Mouse (Mus musculus) NIH3T3 (cell line): ENCODE measurements at regions not wholly inside any gene's neighbourhood (a gene's known extent, or its start where the extent isn't known, plus 50 kb on each side); places are given as distances from the start of the nearest gene placed in this dataset.

Experiments
- DNase-seq: peaks from one replicate; pipeline ENCODE4 v3.0.0-alpha.2; 2012; ENCODE audit warnings: low read depth

DNA sequence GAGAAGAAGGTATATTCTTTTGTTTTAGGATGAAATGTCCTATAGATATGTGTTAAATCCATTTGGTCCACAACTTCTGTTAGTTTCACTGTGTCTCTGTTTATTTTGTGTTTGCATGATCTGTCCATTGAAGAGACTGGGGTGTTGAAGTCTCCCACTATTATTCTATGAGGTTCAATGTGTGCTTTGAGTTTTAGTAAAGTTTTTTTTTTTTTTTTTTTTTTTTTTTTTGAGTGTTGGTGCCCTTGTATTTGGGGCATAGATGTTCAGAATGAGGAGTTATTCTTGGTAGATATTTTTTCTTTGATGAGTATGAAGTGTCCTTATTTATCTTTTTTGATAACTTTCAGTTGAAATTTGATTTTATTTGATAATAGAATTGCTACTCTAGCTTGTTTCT lies 301.4 kb upstream of the Tet2 start:
- DNase-seq: no peak

DNA sequence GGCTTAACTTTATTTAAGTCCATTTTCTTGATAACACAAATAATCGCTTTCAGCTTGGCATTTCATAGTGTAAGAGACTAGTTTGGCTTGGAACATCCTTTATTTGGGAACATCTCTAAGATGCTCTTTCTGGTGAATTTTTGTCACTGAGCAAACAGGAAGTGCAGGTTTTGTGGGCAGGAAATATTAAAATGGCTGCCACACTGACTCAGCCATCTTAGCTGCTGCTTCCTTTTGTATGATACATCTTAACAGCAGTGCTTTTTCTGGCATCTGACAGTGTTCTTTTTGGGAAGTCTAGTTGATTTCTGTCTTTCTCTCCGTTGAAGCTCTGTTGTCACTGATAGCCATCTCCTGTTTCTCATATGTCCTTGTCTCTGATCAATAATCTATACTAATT lies 329.4 kb upstream of the Tet2 start:
- DNase-seq: no peak

DNA sequence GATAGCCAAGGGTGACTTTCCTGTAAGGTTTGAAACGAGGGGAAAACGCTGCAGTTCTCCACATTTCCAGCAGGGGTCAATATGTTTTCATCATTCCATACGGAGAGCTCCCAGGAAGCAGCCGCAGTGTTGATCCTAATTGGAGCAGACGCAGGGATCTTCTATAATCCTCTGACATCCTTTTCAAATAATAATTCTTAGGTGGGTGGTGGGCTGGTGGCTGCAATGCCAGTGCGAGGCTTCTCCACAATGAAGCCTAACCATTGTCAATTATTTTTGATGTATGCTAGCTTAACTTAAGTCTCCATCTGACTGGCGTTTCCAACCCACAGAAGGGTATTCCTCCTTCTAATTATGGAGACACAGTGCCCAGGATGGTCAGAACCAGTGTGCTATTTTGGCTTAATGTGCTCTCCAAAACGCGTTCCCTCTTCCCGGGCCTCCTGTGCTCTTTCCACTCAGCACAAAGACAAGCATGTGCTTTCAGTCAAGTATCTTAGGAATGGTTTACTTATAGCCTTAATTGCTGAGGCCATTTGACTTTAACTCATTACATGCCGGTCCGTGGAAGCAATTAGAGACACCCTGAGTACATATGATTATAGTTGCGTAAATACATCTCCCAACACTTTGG lies 331.6 kb upstream of the Tet2 start:
- peak; percentile 87 for DNase-seq

DNA sequence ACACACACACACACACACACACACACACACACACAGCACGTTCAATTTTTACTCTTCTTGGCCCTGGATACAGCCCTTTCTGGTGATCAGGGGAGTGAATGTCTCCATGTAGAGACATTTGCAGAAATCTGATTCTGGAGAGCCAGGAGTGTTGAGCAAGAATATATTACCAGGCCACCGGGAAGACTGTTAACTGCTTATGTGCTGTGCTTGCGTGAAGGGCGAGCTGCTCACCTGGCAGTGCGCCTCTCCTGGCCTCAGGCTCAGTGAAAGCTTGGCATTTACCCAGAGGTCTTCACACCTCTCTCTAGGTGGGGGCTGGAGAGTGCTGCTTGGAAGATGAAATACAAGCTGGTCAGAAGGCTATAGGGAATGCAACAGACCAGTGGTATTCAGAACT lies 332.4 kb upstream of the Tet2 start:
- peak; percentile 37 for DNase-seq

DNA sequence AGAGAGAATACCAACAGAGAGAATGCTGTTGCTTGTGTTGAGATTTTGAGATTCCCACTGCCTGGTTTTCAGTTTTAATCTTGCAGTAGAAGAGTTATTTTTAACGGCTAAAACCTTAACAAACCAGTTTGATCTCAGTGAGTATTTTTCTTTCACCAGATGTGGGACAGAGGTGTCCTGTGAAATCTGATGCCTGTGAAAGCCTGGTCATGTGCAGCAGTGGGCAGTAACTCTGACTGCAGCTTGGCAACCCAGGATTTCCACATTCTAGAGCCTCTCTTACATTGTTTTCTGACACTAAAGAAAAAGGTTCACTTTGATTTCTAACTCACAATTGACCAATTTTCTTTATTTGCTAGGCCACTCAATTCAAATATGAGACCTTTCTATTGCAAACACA lies 335.7 kb upstream of the Tet2 start:
- DNase-seq: peak; percentile 23

DNA sequence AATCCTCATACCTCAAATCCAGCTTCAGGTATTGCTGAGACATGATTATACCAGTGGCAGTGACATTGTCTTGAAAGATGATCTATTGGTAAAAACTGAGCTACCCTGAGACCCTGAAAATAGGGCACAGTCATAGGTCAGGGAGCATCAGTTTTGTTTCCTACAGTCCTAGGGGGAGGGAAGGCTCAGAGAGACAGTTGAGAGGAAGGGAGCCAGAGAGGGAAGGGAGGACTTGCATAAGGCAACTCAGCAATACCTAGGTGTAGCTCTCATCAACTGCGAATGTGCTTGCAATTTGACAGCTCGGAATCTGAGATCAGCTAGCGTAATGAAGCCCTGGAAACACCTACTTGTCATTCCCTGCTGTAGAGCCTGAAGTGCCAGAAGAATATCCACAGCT lies 334.4 kb upstream of the Cxxc4 start:
- DNase-seq: no peak

DNA sequence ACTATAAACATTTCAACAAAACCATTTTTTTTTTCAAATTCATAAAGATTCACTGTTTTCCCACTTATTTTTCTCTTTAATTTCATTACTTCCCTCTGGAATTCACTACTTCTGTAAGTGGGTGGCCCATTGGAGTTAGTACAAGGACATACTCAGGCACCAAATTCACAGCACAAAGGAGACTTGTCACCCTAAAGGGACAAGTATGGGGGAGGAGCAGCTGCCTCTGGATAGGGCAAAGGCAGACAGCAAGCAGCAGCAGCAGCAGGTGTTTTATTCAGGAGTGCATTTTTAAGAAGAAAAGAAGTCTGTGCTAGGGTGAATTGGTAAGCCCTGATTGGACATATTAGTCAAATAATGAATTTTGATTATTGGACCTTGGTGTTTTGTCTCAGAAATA lies 314.1 kb upstream of the Cxxc4 start:
- no peak for DNase-seq

DNA sequence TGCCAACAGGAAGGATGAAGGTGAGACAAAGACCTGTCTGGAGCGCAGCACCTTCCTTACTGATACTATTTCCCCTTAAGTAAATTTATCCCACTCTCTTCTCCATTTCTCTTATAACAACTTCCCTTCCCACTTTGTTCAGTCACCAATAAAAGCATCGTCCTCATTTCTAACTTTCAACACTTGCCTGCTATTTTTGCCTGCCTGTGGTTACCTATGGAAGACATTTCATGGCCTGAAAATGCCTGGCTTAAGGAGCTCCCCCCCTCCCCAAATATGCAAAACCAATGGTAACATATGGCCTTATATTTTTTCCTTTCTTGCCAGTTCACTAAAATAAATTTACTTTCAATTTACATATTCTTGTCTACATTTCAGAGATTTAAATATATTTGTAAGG lies 271.0 kb upstream of the Cxxc4 start:
- DNase-seq: no peak

DNA sequence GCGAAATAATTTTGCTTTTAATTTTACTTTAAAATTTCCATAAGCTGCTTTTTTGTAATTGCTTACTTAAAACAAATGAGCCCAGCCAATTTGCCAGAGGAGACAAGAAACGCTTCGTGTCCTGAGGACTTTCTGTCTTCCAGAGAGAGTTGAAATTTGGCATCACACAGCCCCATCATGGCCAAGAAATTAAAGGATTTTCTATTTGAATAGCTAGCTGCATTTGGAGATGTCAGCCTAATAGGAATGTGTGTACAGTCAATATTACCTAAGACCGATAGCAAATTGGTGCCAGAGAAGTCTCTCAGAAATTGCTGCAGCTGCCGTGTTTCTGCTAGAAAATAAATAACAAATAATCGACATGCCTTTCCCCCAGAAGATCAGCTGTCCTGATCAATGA lies 268.1 kb upstream of the Cxxc4 start:
- DNase-seq: no peak

DNA sequence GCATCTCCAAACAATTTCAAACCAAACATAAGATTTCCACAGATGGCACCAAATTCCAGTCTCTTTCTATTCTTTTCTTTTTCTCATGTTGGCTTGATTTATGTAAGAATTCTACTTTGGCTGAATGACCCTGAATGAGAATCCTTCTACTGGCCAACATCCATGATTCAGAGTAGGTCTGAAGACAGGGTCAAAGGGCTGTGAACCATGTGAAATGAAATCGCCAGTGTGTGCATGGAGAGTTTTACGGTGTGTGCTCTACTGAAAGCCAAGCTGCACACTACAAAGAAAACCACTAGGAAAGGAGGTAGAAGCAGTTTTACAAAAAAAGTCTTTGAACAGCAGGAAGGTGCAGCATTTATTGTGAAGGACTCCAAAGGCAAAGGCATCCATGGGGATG lies 263.5 kb upstream of the Cxxc4 start:
- DNase-seq: no peak

DNA sequence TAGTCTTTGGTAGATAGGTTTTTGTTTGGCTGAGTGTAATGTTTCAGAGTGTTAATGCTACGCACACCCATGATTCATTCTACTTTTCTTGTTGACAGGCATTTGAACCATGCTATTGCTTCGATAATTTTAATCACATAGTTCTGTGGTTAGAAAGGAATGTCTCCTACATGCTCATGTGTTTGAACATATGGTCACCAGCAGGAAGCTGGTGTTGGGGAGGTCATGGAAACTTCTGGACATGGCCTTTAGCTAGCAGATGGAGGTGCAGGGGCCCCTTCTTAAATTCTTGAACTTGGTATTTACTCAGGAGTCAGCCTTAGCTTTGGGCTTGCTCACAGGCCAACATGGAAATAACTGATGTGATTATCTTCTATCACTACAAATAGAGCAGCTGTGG lies 248.6 kb upstream of the Cxxc4 start:
- DNase-seq: peak; percentile 56

DNA sequence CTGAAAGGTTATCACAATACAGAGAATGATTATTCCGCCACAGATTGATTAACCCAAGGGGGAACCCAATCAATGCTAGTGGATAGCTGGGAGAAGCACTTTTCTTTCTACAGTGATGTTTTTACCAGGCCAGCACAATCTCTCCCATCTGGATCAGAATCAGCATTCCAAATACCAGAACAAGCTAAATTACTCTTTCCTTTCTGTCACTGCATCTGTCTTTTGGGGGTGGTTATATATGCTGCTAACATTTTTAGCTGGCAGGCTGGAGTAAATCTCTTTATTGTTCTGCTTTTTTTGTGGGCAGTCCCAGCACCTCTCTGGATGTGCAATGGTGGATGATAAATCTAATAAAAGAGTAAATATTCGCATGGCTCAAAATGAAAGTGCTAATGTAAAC lies 242.3 kb upstream of the Cxxc4 start:
- no peak for DNase-seq

DNA sequence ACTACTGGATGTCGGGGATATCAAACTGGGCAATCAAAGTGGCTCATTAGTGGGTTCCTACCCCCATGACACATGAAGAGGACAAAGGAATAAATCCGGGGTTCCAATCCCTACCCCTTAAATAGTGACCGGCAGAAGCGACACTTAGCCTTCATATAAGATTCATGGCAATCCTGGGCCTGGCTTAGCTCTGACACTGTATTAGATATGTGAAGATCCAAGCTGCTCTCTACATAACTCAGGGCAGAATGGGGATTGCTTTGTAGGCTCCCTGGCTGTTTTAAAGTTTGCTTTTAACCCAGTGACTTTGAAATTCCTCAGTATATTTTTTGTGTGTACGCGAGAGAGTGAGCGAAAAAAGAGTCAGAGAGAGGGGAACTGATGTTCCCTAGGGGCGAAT lies 236.3 kb upstream of the Cxxc4 start:
- DNase-seq: no peak

DNA sequence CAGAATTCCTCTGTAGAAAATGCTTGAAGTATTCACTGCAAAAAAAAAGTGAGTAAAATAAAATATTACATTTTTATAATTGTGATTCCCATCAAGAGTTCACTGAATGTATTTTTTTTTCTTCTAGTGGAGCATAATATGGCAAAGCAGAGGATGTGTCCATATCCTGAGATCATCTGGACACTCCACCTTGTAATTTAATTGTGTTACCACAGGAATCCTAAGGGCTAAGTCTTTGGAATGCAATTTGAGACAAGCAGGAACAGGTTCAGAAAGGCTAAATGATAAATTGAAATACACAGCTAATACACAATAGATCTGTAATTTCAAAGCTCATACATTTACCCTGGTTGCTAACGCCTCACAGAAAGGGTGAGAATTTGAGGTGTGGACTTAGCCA lies 235.7 kb upstream of the Cxxc4 start:
- DNase-seq: no peak

DNA sequence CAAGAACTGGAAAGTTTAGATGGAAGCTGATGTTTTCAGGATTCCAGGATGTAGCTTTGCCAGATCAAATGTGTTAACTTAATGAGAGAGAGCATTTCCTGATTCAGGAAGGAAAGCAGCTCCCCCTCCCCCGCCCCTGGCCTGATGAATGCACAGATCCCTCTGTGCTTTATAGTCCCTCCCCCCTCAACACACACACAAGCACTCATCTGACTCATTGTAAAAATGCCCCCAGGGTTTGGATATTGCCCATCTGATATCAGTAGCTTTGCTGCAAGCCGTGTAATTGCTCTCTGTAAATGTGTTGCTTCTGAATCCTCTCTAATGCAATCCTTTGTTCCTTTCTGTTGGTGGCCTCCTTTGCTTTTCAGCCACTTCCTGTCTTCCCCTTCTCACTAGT lies 221.5 kb upstream of the Cxxc4 start:
- peak; percentile 80 for DNase-seq

DNA sequence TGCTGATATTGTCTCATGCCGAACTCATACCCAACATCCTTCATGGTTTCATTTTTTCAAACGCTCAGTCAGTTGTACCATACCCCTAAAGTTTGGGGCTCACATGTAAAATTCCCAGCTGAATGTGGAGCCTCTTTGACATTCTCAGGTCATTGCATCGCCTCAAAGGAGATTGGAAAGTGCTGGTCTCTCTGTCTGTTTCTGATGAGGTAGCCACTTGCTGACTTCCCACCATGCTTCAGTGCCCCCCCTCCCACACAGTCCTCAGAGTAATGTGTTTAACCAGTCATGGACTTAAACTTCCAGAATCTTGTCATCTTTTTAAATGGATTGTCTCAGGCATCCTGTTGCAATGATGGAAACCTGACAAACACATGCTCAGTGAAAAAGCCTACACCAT lies 220.9 kb upstream of the Cxxc4 start:
- no peak for DNase-seq

DNA sequence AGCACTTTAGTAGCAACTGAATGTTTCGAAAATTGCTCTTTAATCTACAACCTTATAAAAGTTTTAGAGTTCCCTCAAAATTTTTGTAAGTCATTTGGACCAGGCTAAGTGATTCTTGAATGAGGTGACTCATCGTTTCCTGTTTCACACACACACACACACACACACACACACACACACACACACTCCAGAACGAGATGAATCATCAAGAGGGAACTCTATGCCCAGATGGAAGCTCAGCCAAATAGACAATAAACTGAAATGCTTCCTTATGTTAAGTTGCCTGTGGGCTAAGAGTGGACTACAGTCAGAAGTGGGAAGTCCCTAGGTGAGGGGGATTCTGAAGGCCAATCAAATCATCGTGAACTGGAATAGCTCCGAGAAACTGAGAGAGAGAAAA lies 202.4 kb upstream of the Cxxc4 start:
- peak; percentile 90 for DNase-seq

DNA sequence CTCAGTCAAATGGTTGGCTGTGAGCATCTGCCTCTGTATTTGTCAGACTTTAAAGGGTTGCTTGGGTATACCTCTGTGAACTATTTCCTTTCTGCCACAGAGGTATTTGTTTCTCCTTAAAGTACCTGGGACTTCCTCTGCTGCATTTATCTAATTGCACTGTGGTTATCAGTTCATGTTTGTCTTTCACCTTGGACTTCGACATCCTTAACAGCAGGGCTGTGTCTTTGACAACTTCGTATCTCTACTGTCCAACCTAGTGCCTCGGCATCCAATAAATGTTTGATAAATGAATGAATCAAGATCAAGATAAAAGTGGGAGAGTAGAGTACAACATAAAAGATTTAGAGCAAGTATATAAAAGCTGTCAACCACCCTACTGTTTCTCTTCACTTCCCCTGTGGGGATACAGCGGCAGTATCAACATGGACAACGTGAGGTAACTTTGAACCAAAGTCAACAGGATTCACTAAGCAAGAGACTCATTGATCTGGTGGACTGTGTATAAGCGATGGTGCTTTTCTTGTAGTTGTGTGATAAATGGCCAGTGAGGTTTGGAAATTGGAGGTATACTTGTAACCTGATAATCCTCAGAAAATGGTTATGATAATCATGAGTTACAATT lies 199.9 kb upstream of the Cxxc4 start:
- DNase-seq: no peak

DNA sequence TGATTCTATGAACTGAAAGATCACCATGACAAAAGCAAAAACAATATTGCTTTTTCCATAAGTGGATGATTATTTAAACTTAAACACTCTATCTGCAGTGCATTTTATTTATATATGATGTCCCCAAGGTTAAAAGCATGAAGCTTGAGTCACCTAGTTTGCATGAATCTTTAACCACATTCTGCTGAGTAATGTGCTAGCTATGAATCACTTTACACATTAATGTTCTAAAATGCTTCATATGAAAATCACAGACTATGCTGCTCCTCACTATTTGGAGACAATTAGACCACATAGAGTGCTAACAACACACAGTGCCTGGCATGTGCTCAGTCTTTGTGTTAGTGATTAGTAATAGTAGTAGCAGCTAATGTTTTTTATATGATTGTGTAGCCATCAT lies 185.6 kb upstream of the Cxxc4 start:
- DNase-seq: peak; percentile 67

DNA sequence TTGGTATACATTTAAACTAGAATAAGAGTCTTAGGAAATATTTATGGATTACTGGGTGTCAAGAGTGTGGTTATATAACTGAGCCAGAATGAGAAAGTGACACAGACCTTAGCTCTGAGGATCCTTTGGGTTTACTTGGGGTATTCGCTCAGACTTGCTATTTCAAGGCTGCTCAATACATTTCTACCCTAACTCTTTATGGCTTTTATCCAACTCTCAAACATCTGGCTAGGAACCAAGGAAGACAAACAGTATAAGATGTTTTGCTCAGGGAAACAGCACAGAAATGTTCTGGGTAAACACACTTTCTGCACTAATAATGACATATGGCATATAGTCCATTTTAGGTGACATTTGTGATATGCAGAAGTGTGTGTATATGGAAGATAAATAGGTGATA lies 153.8 kb upstream of the Cxxc4 start:
- peak; percentile 28 for DNase-seq

DNA sequence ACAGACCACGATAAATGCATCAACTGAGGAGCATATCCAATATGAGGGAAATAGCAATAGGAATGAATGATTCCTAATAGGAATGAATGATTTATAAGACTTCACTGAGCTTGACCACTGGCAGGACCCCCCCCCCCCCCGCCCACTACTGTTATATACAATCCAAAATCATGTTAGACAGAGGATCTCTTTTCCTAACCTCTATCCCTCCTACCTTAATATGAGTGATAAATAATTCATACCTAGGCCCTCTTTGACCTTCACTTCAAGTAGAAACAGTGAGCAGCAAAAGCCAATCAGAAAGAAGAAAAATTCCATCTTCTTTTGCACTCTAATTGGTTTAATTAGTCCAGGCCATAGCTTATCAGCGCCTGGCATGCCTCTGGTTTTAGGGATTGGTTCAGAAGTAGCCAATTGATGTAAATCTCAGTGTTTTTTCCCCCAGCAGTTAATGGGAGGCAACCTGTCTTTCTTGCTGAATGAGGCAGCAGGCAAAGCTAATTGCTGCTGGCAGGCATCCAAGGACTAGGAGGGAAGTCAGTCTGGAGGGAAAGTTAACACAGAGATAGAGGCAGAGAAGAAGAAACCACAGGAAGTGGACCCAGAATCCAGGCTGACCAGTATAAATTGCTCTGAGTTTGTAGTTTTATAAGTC lies 136.7 kb upstream of the Cxxc4 start:
- DNase-seq: peak; percentile 68

DNA sequence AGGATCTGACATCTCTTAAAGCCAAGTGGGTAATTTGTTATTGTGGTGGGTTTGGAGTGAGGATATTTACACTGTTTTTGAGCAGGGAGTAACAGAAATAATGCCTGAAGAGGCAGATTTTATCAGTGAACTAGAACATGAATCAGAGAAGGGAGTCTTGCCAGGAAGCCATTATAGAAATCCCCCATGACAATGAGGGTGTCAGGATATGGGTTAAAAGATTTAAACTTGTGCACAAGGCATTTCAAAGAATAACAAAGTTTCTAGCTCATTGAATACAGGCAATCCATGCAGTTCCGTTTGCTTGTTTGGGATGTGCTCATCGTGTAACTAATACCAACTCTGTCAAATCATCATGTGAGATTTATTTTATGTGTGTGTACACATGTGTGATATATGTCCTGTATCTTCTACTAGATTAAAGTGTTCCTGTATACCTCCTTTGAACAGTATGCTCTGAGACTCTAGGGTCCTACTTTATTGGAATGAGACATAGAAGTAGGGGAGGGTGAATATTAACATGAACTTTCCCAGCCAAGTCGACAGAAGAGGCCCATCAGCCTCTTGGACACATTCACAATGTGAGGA lies 134.0 kb upstream of the Cxxc4 start:
- DNase-seq: peak; percentile 60

DNA sequence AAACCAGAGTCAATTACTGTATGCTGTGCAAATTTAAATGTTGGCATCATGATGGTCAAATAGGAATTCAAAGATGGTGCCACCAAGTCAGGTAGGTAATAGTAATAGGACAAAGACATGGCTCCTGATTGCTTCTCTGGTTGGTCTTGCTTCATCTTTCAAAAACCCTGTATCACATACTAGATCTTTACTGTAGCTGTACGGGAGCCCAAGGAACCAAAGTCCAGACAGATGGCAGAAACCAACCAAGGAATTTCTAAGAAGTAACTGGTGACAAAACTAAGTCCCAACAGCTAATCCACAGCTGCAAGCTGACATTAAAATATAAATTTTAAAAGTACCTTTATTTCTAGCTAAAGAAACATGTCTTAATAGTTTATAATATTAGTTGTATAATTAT lies 131.7 kb upstream of the Cxxc4 start:
- DNase-seq: no peak

DNA sequence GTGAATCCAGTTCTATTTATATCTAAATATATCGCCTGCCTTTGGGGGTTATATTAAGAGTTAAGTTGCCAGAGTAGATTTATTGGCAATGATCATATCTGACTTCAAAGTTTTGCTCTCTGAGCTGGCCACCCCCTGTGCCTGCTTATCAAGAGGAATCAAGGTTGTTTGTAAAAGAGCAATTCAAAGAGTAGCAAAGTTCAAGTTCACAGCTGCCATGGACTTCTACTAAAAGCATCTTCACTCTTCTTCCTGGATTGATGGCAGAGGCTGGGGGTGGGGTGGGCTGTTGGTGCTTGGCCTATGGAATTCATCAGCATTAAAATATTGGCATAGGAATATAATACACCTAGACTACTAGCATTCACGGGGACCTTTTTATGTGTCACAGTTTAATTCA lies 131.2 kb upstream of the Cxxc4 start:
- no peak for DNase-seq
